In the genomic region with DNA sequence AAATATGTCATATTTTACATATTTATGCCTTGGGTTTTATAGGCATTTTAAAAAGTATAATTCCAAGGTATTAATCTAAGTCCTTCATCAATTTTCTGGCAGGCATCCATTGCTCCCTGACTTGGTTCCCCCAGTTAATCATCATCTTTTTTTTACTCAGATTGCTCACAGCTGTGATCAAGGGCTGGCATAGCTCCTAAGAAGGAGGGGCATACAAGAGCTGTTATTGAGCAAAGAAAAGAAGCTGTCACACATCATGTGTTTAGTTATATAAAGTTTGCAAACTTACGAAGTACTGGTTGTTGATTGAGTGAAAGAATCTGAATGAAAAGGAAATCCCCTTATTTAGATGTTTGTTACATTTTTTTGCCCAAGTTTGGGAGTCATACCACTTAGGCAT, we compare ENCODE assay signal across 23 mouse cellular contexts.
DNase-seq lines count a peak whose midpoint lies in the region; ATAC-seq and TF ChIP-seq lines count a peak whose summit lies in the region.
"Had no signal": no experiment of that assay in that cellular context is flagged by ENCODE, and none has a peak within 500 bp of the region (broad histone marks: within the 10 kb centered on the region; RNA-seq: fewer than 3 reads in every experiment).

No protein-coding gene starts in this region.

- no peak overlapping the region for H3K9ac ChIP-seq in forebrain, embryonic 16.5 days (replicated peaks; ENCODE audit: low read depth, low read length)
- no peak overlapping the region for H3K9ac ChIP-seq in forebrain, embryonic 11.5 days (ENCODE audit: low read length)
- no peak overlapping the region for H3K9ac ChIP-seq in lung, postnatal 0 days (replicated peaks; ENCODE audit: low read depth)
- H3K9ac ChIP-seq: embryonic facial prominence, embryonic 15.5 days; hindbrain, embryonic 12.5 days had no signal

- no peak for DNase-seq in forebrain, embryonic 11.5 days (ENCODE audit: low spot score)
- DNase-seq in lung, postnatal 0 days (ENCODE audit: low spot score): peak; percentile 6
- DNase-seq in lung, adult 18-20 months: no peak
- peak; percentile 2 for DNase-seq in brain, adult 2 months (ENCODE audit: low read depth, low spot score)
- peak; percentile 0 for DNase-seq in lung, postnatal 36 days
- no peak for DNase-seq in thymus, postnatal 36 days
- DNase-seq: adrenal gland, postnatal 10 days; cerebellum, adult 18-20 months; cerebellum, adult 9-11 months; cerebellum, postnatal 36 days; gastrocnemius, adult 2 months; gastrocnemius, postnatal 36 days; heart, adult 11 months; heart, postnatal 10 days; heart, postnatal 4 days had no signal

- no peaks in the 10 kb centered on the region for H3K27me3 ChIP-seq in forebrain, embryonic 16.5 days (replicated peaks; ENCODE audit: control insufficient read depth, insufficient read depth, low read length)
- no peaks in the 10 kb centered on the region for H3K27me3 ChIP-seq in forebrain, embryonic 11.5 days (ENCODE audit: control insufficient read depth, insufficient read depth, low read length)
- no peaks in the 10 kb centered on the region for H3K27me3 ChIP-seq in lung, postnatal 0 days (replicated peaks; ENCODE audit: insufficient read depth, low read length)
- H3K27me3 ChIP-seq: embryonic facial prominence, embryonic 15.5 days; hindbrain, embryonic 12.5 days had no signal

- H3K36me3 ChIP-seq in forebrain, embryonic 16.5 days (ENCODE audit: control insufficient read depth, insufficient read depth): no peaks in the 10 kb centered on the region
- H3K36me3 ChIP-seq in forebrain, embryonic 11.5 days (ENCODE audit: control insufficient read depth, insufficient read depth, low read length): no peaks in the 10 kb centered on the region
- no peaks in the 10 kb centered on the region for H3K36me3 ChIP-seq in lung, postnatal 0 days (ENCODE audit: insufficient read depth, low read length)
- H3K36me3 ChIP-seq: embryonic facial prominence, embryonic 15.5 days; heart, embryonic 10.5 days; hindbrain, embryonic 12.5 days had no signal

- WGBS in forebrain, embryonic 16.5 days: 56% methylated on average over 1 of the region's 1 CpGs
- WGBS in forebrain, embryonic 11.5 days: 85% methylated on average over 1 of the region's 1 CpGs
- 52% methylated on average over 1 of the region's 1 CpGs for WGBS in lung, postnatal 0 days

- no peaks in the 10 kb centered on the region for H3K9me3 ChIP-seq in forebrain, embryonic 16.5 days (ENCODE audit: control insufficient read depth, low read length)
- no peaks in the 10 kb centered on the region for H3K9me3 ChIP-seq in forebrain, embryonic 11.5 days (ENCODE audit: control insufficient read depth, low read length)
- H3K9me3 ChIP-seq in lung, postnatal 0 days (ENCODE audit: low read length): no peaks in the 10 kb centered on the region
- H3K9me3 ChIP-seq: embryonic facial prominence, embryonic 15.5 days; heart, embryonic 10.5 days; hindbrain, embryonic 12.5 days had no signal

- H3K4me1 ChIP-seq in forebrain, embryonic 16.5 days (replicated peaks; ENCODE audit: control insufficient read depth, insufficient read depth, low read length): no peaks in the 10 kb centered on the region
- no peaks in the 10 kb centered on the region for H3K4me1 ChIP-seq in forebrain, embryonic 11.5 days (replicated peaks; ENCODE audit: control insufficient read depth, insufficient read depth, low read length)
- no peaks in the 10 kb centered on the region for H3K4me1 ChIP-seq in lung, postnatal 0 days (ENCODE audit: insufficient read depth, low read depth, low read length)
- H3K4me1 ChIP-seq: embryonic facial prominence, embryonic 15.5 days; heart, embryonic 10.5 days; hindbrain, embryonic 12.5 days had no signal

- TF ChIP-seq EP300 in lung, postnatal 0 days (IDR thresholded peaks at IDR 0.05): no peak

- H3K4me3 ChIP-seq in forebrain, embryonic 16.5 days (replicated peaks; ENCODE audit: low read length): no peak overlapping the region
- H3K4me3 ChIP-seq in forebrain, embryonic 11.5 days (ENCODE audit: low read depth, low read length): no peak overlapping the region
- no peak overlapping the region for H3K4me3 ChIP-seq in lung, postnatal 0 days (ENCODE audit: low read depth, low read length)
- H3K4me3 ChIP-seq: embryonic facial prominence, embryonic 15.5 days; erythroblast, embryonic 14.5 days; gastrocnemius, adult 2 months; heart, embryonic 10.5 days; hindbrain, embryonic 12.5 days had no signal

- H3K27ac ChIP-seq in forebrain, embryonic 16.5 days (ENCODE audit: low read length): no peak overlapping the region
- H3K27ac ChIP-seq in forebrain, embryonic 11.5 days (ENCODE audit: low read depth, low read length): no peak overlapping the region
- H3K27ac ChIP-seq in lung, postnatal 0 days (ENCODE audit: low read length): no peak overlapping the region
- H3K27ac ChIP-seq: embryonic facial prominence, embryonic 15.5 days; gastrocnemius, adult 2 months; heart, embryonic 10.5 days; hindbrain, embryonic 12.5 days had no signal

- no peak for TF ChIP-seq CTCF in lung, postnatal 0 days (IDR thresholded peaks at IDR 0.05)

- ATAC-seq in forebrain, embryonic 16.5 days: peak; percentile 45; the same call in 1 of the 2 replicates
- no peak for ATAC-seq in forebrain, embryonic 11.5 days (replicated peaks; ENCODE audit: low FRiP score)
- no peak for ATAC-seq in lung, postnatal 0 days
- ATAC-seq: hindbrain, embryonic 16.5 days; inflammation-experienced regulatory T-cells, adult 6 months; intestine, postnatal 0 days had no signal

- no peak overlapping the region for H3K4me2 ChIP-seq in forebrain, embryonic 16.5 days (ENCODE audit: low read length)
- H3K4me2 ChIP-seq in forebrain, embryonic 11.5 days (ENCODE audit: low read depth, low read length, severe bottlenecking): no peak overlapping the region
- H3K4me2 ChIP-seq in lung, postnatal 0 days (replicated peaks; ENCODE audit: low read depth, low read length): no peak overlapping the region
- H3K4me2 ChIP-seq: embryonic facial prominence, embryonic 15.5 days; hindbrain, embryonic 12.5 days had no signal

Comparison
In these comparisons a context has a peak if more than half of its experiments do, and no peak if none do; other contexts are left out.
1. DNase-seq: peak in lung, postnatal 0 days (single experiment), brain, adult 2 months (single experiment) and lung, postnatal 36 days (single experiment); none in forebrain, embryonic 11.5 days (single experiment), lung, adult 18-20 months (0 of 2) and thymus, postnatal 36 days (0 of 2).